Mouse (Mus musculus): Measurements from ENCODE around the gene Cd48.
"Not testable (repeated sequence)": the region's sequence is repeated elsewhere in the genome, so short reads cannot be mapped to it uniquely, and the experiment has no call there.

The Cd48 gene

GRCm38 (mm10) chr1:171681531-171682299 lies at the start of gene Cd48:
Gene Cd48, plus strand, starts transcription at chr1:171682009.
- in situ Hi-C loops (cut with MboI; ENCODE audit: low pct_unique_long_range_greater_than_20kb in 1 of 2, low sequenced_read_pairs in 2 of 2, unreplicated experiment in 1 of 2): no loop called here

DNA sequence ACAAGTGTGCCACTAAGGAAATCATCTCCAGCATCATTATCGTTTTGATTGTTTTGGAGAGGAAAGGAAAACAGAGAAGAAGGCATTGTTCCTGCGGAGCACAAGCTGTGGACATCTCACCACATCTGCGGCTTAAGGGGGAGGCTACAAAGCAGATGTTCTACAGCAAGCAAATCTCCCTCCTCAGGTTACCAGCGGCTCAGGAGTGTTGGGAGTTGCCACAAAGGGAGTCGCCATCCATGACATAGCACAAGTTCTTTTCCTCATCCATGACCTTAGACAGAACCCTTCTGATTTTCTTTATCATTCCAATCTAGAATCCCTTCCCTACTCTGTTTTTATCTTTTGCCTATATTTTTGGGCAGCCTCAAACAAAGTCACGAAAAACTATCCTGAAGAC lies 46.1 kb upstream of the Cd48 start:
- in situ Hi-C loops (cut with MboI; ENCODE audit: low pct_unique_long_range_greater_than_20kb in 1 of 2, low sequenced_read_pairs in 2 of 2, unreplicated experiment in 1 of 2): no loop called here

- in situ Hi-C loops (cut with MboI; ENCODE audit: low pct_unique_long_range_greater_than_20kb in 1 of 2, low sequenced_read_pairs in 2 of 2, unreplicated experiment in 1 of 2): no loop called here
These were observed 44.7 kb upstream of the Cd48 start for GRCm38 (mm10) chr1:171637101-171637500.

GRCm38 (mm10) chr1:171638686-171639085 lies 43.1 kb upstream of the Cd48 start:
- in situ Hi-C loops (cut with MboI; ENCODE audit: low pct_unique_long_range_greater_than_20kb in 1 of 2, low sequenced_read_pairs in 2 of 2, unreplicated experiment in 1 of 2): no loop called here

GRCm38 (mm10) chr1:171640796-171641195 lies 41.0 kb upstream of the Cd48 start:
- in situ Hi-C loops (cut with MboI; ENCODE audit: low pct_unique_long_range_greater_than_20kb in 1 of 2, low sequenced_read_pairs in 2 of 2, unreplicated experiment in 1 of 2): no loop called here

DNA sequence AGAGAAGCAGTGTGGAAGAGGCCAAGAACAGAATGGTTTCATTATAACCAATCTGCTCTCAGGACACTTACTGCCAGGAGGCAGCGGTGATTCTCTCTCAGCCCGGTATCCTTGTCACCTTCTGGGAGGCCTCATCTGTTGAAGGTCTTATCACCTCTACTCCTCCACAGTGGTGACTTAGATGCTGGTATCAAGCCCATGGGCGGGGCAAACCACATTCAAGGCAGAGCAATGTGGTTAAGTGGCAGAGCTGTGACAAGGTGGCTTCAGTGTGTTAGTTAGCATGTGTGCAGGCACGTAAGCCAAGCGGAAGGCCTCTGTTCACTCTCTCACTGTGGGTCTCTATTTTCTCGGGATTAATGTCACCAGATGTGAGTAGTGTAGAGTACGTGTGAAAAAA lies 38.2 kb upstream of the Cd48 start:
- in situ Hi-C loops (cut with MboI; ENCODE audit: low pct_unique_long_range_greater_than_20kb in 1 of 2, low sequenced_read_pairs in 2 of 2, unreplicated experiment in 1 of 2): no loop called here

DNA sequence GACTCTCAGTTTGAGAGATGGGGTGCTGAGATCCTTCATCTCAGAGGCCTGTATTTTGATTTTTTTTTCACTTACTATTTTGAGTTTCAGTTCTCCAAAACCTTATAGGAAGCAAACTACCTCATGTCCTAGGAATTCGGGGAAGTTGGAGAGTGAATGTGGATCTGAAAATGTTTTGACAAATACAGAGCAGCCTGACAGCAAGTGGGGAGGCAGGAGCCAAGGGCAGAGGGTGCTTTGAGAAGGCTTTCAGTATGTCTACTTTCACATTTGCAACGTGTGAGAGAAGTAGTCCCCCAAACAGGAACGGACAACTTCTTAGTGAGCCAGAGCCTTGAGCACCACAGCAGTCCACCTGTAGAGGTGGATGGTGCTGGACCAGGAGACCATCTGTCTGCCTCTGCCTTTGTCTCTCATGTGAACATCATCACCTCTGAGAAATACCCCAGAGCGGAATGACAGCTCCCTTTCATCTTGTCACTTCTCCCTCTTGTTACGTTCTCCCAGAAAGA lies 35.3 kb upstream of the Cd48 start:
- in situ Hi-C loops (cut with MboI; ENCODE audit: low pct_unique_long_range_greater_than_20kb in 1 of 2, low sequenced_read_pairs in 2 of 2, unreplicated experiment in 1 of 2): no loop called here

DNA sequence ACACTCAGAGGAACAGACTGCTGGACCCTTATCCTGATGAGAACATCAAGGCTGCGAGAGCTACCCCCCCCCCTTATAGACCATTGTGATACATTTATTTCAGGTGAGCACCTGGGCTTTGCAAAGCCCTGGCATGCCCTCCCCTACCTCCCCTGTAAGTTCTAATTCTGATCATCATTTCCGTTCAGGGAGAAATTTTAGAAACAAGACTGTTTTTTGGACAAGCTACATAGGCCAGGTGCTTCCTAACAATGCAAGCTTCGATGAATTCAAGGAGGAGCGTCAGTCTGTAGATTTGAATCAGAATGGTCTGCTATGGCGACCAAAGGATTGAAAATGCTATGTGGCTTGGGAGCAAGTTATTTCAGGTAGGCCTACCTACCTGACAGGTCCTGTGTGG lies 34.1 kb upstream of the Cd48 start:
- in situ Hi-C loops (cut with MboI; ENCODE audit: low pct_unique_long_range_greater_than_20kb in 1 of 2, low sequenced_read_pairs in 2 of 2, unreplicated experiment in 1 of 2): no loop called here

DNA sequence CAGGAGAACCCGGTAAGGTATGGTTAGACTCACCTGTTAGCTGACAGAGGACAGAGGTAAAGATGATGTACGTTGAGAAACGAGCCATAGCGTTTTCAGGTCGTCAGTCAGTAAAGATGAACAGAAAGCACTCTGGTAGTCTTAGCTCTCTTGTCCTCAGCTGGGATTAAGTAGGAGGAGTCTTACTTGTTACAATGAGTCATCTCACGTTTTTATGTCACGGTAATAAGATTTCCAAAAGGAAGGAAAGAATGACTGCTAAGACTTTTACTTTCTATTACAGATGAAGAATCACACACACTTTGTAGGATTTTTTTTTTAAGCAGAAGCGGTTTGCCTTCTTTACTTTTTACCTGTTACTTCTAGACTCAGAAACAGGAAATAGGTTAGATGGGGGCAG lies 33.0 kb upstream of the Cd48 start:
- in situ Hi-C loops (cut with MboI; ENCODE audit: low pct_unique_long_range_greater_than_20kb in 1 of 2, low sequenced_read_pairs in 2 of 2, unreplicated experiment in 1 of 2): no loop called here

DNA sequence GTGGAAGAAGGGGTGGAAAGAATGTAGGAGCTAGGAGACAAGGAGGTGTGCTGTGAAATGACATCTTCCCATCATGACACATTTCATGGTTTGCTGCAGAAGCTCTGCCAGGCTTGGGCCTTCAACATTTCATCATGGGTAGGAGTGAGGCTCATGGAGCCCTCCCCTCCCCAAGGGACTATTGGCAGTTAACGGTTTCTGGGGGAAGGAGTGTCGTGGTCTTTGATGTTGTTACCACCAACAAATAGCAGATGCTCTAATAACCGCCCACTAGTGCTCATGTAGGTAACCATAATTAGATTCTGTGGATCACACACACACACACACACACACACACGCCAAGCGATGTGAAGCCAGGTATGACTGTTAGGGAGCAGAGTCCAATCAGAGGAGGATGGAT lies 29.1 kb upstream of the Cd48 start, which contains the start of gene Slamf7:
TSS of gene Slamf7 (minus strand) at position 302 of the 400 bp plus-strand sequence.
- in situ Hi-C loops (cut with MboI; ENCODE audit: low pct_unique_long_range_greater_than_20kb in 1 of 2, low sequenced_read_pairs in 2 of 2, unreplicated experiment in 1 of 2): no loop called here

DNA sequence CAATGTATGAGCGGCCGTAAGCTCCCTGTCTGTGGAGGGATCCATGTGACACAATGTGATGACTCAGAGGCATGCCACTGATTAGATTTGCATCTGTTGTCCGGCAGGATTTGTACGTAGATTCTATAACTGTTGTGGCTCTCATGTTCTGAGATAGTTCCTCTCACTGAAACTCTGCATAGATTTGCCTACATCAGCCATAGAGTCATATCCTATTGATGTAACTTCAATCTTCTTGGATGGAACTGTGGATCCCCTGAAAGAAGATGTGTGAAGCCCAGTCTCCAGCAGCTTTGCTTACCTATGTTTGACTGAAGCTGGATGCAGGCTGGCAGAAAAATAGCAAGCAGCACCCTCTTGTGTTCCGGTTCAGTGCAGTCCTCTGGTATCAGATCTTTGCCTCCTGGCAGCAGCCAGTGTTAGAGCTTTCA lies 23.2 kb upstream of the Cd48 start:
- in situ Hi-C loops (cut with MboI; ENCODE audit: low pct_unique_long_range_greater_than_20kb in 1 of 2, low sequenced_read_pairs in 2 of 2, unreplicated experiment in 1 of 2): no loop called here

- in situ Hi-C loops (cut with MboI; ENCODE audit: low pct_unique_long_range_greater_than_20kb in 1 of 2, low sequenced_read_pairs in 2 of 2, unreplicated experiment in 1 of 2): no loop called here
These were observed 21.4 kb upstream of the Cd48 start for GRCm38 (mm10) chr1:171660423-171660822.

DNA sequence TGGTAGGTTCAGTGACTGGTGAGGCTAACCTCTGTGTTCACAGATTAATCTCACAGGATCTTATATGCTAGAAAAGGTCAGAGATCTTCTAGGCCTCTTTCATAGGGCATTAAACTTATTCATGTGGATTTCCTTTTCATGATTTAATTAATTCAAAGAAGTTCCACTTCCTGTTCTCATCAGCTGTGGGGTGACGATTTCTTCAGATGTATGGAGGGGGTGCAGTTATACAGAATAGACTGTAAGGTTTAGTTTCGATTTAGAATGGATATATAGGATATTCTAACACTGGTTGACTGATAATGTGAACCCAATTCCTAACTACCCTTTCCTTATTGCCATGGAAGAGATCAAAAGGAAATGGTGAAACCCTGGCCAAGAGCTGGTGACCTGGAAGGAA lies 20.3 kb upstream of the Cd48 start:
- in situ Hi-C loops (cut with MboI; ENCODE audit: low pct_unique_long_range_greater_than_20kb in 1 of 2, low sequenced_read_pairs in 2 of 2, unreplicated experiment in 1 of 2): no loop called here

DNA sequence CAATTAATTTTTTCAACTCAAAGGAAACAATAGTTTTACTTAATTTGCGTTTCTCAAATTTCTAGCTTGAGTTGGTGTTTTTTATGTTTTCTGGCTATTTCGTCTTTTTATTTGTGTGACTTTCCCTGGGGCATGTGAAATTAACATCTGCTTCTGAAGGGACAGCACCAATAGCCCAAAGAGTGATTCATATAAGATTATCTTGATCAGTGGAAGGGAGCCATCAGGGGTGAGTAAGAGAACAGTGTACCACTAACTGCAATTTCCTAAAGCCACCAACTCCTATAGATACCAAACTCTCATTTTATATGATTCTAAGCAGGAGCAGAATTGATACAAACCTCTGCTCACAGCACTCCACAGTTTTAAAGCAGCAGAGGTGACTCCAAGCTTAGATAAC lies 18.1 kb upstream of the Cd48 start:
- in situ Hi-C loops (cut with MboI; ENCODE audit: low pct_unique_long_range_greater_than_20kb in 1 of 2, low sequenced_read_pairs in 2 of 2, unreplicated experiment in 1 of 2): no loop called here

DNA sequence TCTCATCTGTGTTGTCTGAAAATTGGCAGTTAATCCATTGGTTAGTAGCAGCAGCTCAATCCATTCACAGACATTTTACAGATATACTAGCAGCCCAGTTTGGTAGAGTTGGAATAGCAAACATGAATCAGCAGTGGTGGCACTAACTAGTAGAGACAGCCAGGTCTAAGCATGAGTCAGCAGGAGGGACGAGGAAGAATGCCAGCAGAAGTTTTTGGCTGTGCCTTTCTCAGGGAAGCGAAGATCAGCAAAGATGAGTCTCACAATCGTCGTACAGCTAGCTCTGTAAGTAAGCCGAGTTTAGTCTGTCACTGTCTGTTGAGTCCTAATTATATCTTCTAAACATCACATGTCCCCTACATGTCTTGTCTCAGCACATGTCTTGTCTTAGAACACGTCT lies 15.5 kb upstream of the Cd48 start:
- in situ Hi-C loops (cut with MboI; ENCODE audit: low pct_unique_long_range_greater_than_20kb in 1 of 2, low sequenced_read_pairs in 2 of 2, unreplicated experiment in 1 of 2): no loop called here

DNA sequence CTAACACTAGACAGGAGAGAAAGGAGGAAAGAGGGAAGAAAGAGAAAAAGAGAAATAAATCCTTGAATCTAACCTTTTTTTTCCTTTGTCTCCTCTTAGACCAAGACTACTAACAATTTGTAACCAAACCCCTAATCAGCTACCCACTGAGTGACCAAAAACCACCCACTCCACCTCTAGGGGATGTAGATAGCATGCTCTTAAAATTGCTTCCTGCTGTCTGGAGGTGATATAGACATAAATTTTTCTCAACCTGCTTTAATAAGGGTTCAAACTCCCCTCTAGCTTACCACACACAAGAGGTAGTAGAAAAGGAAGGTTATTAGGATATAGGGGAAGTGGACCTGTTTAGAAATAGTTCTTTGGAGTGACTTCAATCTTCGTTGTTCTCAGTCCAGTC lies 14.6 kb upstream of the Cd48 start:
- in situ Hi-C loops (cut with MboI; ENCODE audit: low pct_unique_long_range_greater_than_20kb in 1 of 2, low sequenced_read_pairs in 2 of 2, unreplicated experiment in 1 of 2): no loop called here

DNA sequence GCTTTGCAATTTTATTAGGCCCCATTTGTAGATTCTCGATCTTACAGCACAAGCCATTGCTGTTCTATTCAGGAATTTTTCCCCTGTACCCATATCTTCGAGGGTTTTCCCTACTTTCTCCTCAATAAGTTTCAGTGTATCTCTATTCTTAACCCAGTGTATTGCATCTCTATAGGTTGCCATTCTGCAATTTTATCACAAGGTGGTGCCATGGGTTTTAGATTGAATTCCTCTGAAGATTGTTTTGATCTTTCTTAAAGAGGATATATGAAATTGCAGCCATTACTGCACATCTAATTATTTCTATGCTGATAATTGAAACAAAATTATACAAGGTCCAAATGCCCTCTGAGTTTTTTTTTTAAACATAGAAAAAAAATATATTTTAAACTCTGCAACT lies 9.4 kb upstream of the Cd48 start:
- in situ Hi-C loops (cut with MboI; ENCODE audit: low pct_unique_long_range_greater_than_20kb in 1 of 2, low sequenced_read_pairs in 2 of 2, unreplicated experiment in 1 of 2): not testable (repeated sequence)

- in situ Hi-C loops (cut with MboI; ENCODE audit: low pct_unique_long_range_greater_than_20kb in 1 of 2, low sequenced_read_pairs in 2 of 2, unreplicated experiment in 1 of 2): no loop called here
These were observed 8.8 kb upstream of the Cd48 start for GRCm38 (mm10) chr1:171672854-171673475.

- in situ Hi-C loops (cut with MboI; ENCODE audit: low pct_unique_long_range_greater_than_20kb in 1 of 2, low sequenced_read_pairs in 2 of 2, unreplicated experiment in 1 of 2): no loop called here
These were observed 7.3 kb upstream of the Cd48 start for GRCm38 (mm10) chr1:171674467-171674866.

DNA sequence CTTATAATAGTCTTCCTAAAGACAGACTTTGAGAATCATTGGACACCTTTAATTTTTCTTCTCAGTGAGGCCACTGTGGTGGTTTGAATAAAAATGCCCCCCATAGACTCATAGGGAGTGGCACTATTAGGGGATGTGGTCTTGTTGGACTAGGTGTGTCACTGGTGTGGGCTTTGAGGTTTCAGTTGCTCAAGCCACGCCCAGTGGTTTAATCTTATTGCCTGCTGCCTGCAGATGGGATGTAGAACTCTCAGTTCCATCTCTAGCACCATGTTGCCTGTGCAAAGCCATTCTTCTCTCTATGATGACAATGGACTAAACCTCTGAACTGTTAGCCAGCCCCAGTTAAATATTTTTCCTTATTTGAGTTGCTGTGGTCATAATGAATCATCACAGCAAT lies 4.1 kb upstream of the Cd48 start:
- in situ Hi-C loops (cut with MboI; ENCODE audit: low pct_unique_long_range_greater_than_20kb in 1 of 2, low sequenced_read_pairs in 2 of 2, unreplicated experiment in 1 of 2): no loop called here
